Mouse (Mus musculus) megakaryocyte, embryonic 14.5 days (primary cell): ENCODE measurements around the gene Arhgef25.

Experiments used
- FLI1 ChIP-seq: IDR thresholded peaks from 2 replicates; pipeline ENCODE4 v1.6.1; 2012; ENCODE audit warnings: low read length, inconsistent platforms, mixed read lengths
- GATA1 ChIP-seq: IDR thresholded peaks from 3 replicates; pipeline ENCODE4 v1.6.1; 2012; ENCODE audit warnings: mixed read lengths, low read length, inconsistent platforms, borderline replicate concordance

- no peak for TF ChIP-seq GATA1
- no peak for TF ChIP-seq FLI1
Observed at GRCm38 (mm10) chr10:127177235-127177634, 12.6 kb downstream of the Arhgef25 start.
